Mouse (Mus musculus): ENCODE data around the gene Naa16.
A peak's percentile ranks its signal among the peaks of the same experiment; 100 is the strongest.

Naa16 gene

DNA sequence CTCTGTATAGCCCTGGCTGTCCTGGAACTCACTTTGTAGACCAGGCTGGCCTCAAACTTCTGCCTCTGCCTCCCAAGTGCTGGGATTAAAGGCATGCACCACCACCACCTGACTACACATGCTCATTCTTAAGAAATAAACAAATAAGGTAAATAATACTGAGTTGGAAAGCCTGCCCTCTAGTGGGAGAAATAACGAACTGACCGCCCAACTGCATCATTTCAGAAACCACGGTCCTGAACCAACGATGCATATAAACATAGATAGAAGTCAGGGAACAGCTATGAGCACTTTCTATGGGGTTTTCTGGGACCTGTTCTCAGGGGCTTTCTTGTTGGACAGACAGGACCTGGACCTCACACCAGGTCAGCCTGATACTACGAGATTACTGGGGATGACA is 63.5 kb downstream of the Naa16 start:
- peak; percentile 59 to 73 for DNase-seq

DNA sequence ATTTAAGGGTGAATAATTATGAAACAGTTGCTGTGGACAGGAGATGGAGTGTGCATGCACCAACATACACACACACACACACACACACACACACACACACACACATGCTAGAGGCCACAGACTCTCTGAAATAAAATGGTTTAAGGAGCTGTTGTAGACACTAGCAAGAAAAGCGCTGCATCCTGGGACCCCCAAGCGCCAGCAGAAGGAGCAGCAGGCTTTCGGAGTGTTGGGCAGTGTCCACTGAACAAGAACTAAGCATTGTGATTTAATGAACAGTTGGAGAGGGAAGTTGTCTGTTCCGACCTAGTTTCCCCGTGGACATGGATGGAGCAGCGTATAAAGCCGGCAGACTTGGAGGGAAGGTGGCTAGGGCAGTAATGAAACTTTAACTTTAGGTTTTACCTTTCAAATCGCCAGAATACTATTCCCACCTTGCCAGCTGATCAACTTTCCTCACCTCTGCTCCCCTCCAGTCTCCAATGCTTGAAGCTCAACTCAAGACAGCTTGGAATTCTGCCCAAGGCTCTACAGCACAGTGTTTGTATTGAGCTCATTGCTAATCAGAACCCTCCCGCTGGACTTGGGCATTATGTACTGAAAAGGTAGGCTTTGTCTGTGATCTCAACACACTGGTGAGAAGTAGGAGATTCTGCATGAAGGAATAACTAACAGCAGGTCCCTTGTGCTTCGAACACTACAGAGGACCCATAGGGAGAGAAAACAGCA is 66.3 kb downstream of the Naa16 start:
- DNase-seq: peak; percentile 40 to 49

DNA sequence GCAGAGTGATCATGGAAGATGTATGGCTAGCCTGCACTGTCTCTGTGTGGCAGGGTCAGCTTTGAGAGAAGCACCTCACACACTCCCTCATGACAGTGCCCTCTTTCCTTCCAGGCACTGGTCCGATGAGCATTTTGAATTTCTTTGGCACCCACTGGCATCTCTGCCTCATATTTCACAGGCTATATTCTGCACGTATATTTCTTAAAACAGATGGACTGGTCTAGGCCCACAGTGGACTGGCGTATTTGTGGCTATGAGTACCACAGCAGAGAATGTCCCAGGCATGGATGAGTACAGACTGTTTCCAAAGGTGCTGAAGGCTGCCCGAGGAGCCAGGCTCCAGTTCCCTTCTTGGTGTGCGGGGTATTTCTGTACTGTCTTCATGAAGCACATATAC is 68.7 kb downstream of the Naa16 start:
- DNase-seq: no peak

DNA sequence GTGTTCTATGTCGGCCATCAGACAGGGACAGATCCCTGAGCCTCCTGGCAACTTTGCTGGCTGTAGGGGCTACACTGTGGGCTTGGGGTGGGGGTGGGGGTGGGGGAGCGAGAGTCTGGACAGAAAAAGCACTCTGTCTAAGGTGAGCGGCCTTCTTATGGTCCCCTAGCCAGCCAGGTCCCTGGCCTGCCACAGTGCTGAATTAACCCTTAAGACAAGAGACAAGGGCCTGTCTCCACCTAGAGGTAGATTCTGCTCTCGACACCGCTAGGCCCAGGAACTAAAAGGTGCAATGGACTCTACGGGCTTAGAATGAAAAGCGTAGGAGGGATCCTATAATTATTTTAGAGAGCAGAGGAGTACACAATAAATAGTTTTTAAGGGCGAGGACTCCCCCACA is 69.4 kb downstream of the Naa16 start:
- DNase-seq: peak; percentile 74 to 77

DNA sequence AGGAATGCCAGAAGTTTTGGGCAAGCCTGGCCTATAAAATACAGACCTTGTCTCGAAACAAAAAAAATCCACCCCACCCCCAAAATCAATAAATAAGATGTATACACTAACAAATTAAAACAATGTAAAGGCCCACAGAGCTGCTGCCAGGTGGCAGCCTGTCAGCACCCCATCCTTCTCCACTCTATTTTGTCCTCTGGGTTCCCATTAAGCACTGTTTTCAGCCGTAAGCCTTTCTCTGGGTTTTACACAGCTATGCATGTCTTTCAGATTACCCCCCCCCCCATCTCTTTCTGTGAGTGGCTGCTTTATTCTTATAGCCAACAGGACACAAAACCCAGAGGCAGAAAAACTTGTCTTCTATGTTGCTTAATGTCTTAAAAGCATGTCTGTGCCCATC is 73.0 kb downstream of the Naa16 start:
- no peak for DNase-seq

DNA sequence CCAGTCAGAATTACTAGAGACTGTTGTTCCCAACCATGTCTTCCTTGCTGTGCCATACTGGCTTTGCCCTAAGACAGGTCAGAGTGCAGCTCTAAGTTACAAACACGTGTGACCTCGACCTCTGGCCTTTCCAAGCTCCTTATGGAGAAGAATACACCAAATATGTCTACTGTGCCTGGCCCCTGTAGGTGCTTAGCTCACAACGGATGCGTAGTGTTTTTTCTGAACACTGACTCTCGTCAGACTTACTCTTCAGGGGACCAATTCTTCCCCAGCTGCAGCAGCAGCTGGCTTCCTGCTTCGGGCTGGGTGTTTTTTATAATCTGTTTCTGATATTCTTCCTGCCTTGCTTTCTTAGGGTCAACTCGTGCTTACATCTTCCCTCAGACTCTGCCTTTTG is 74.7 kb downstream of the Naa16 start:
- DNase-seq: no peak

DNA sequence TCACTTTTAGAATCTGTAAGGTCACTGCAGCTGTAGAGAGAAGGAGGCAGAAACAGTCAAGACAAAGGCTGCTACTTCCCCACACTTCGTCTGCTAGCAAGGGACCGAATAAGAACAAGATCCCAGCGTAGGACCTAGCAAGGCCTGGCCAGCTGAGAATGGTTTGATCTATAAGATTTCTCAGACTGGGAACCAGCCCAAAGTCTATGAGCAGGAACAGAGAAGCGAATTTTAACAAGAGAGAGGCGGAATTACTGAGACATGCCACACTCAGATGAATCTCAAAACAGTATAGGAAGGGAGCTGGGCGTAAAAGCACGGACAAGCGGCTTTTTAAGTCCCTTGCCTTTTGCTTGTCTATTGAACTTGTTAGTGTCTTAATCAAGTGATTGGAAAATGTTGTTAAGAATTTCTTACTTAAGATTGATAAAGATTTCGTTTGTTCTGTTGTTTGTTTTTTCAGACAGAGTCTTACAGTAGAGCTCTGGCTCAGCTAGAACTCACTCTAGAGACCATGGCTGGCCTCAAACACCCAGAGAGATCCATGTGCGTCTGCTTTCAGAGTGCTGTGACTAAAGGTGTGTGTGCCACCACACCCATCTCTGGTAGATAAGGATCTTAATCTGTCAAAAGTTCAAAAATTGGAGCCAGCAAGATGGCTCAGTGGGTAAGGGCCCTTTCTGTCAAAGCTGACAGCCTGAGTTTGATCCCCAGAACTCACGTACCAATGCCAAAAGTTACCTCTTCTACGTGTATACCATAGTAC is 76.2 kb downstream of the Naa16 start:
- DNase-seq: no peak

DNA sequence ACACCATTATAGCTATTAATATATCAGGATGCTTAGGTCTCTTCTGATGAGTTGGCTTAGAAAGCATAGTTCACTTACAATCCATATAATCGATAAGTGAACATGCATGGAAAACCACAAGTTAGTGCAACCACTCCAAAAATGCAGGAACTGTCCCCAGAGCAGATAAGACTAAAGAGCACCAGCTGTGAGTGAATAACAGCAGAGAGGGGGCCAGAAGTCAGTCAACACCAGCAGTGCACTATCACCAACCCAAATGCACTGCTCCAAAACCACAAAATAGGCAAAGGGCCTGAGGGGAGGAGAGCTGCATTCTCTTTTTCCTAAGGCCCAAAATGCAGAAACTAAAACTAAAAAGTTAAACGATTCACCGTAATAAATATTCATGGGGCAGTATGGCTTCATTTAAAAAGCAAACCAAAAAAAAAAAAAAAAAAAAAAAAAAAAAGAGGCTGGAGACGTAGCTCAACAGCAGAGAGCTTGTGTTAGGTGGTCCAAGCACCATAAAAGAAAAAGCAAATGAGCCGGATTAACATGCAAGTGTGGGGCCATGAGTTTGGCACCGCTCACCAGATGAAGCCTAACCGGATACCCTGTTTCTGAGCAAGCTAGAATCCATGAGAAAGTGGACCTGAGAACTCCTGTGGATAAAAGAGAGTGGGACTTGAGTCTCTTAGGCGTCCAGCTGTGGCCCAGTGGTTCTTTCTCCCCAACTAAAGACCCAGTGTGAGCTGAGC is 77.0 kb downstream of the Naa16 start:
- DNase-seq: no peak

DNA sequence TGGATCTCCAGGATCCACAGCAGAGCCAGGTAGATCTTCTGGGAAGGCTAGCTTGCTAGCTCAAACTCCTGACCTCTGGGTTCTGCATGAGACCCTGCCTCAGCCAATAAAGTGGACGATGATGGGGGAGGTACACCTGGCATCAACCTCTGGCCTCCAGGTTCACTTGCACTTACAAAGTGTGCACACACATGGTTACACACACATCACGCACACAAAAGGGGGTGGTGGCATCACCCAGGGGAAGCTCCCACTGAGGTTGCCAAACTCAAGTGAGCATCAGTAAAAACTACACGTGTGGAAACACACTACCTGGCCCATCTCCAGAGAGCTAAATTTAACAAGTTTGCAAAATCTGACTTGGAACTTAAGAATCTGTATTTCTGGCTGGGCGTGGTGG is 77.9 kb downstream of the Naa16 start:
- DNase-seq: no peak

DNA sequence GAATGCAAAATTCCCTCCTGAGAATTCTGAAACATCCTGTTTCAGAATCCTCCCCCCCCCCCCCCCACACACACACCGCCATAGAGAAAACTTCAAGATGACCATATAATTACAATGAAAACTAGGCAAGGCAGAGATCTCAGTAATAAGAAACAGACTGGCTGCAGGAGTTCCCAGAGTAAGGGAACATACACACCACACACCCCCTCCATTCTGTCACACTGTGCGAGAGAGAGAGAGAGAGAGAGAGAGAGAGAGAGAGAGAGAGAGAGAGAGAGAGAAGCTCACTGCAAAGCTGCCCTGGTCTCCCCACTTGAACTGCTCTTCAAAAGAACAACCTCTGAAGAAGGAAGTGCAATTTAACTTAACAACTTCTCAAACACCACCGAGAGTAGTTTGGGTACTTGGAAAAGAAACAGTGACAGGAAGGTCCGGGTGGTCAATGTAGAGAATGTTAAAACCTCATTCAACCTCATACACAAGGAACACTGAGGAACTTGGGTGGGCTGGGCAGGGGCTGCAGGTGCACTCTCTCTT is 78.6 kb downstream of the Naa16 start:
- DNase-seq: no peak

DNA sequence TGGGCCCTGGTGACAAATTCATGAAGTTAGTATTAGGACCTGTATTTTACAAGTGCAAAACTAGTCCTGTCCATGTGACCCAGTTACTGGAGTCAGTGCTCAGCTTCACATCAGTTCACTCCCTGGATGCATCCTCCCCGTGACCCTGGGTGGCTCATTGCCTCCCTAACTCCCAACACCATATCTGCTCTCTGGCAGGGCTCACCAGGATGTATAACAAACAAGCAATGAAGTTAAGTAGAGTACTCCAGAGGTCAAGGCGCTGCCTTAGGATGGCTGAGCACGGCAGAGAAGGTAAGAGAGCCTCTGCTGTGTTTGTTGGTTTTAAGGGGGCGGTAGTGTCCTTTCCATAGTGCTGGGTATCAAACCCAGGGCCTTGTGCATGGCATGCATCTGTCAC is 81.5 kb downstream of the Naa16 start:
- no peak for DNase-seq

DNA sequence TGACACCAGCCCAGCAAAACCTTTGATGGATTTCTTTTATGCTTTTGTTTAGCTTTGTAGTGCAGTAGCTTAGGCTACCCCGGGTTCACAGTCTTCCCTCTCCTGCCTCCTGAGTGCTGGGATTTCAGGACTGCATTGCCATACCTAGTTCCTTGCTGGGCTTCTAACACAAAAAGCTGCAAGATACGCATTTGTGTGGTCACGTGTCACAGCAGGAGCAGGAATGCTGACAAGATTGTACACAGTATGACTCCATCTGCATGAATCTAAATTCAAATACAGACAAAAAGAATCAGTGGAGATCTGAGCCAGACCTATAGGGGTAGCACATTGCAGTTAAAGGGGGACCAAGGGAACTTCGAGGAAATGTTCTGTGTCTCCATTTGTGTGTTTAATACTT is 82.2 kb downstream of the Naa16 start:
- peak in 1 of 2 experiments; percentile 59 for DNase-seq

DNA sequence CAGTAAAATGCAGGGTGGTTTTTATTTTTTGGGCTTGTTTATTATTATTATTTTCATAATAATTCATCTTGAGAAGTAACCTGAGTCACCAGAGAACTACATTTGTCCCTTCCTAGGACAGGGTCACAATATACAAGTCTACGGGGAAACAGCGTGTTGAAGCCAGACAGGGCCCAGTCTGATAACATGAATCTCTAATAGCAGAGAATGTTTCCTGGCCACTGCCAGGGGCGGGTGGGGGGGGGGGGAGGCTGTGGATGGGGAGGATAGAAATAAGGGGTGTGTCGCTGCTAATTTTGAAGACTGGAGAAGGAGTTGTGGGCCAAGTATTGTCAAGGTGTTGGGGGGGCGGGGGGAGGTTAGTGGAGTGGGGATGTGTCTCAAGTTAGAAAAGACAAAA is 82.7 kb downstream of the Naa16 start:
- DNase-seq: no peak

DNA sequence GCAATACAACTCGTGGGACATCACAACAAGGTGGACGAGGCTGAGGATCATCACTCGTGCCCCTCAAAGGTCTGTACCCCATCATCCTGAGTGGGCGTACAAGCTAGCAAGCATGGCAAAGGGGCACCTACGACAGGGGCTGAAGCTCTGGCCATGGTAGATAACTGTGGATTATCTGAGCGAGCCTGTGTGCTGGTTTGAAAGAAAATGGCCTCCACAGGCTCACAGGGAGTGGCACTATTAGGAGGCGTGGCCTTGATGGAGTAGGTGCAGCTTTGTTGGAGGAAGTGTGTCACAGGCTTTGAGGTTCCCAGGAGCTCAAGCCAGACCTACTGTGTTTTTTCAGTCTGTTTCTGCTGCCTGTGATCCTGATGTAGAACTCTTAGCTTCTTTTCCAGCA is 83.4 kb downstream of the Naa16 start:
- DNase-seq: no peak

DNA sequence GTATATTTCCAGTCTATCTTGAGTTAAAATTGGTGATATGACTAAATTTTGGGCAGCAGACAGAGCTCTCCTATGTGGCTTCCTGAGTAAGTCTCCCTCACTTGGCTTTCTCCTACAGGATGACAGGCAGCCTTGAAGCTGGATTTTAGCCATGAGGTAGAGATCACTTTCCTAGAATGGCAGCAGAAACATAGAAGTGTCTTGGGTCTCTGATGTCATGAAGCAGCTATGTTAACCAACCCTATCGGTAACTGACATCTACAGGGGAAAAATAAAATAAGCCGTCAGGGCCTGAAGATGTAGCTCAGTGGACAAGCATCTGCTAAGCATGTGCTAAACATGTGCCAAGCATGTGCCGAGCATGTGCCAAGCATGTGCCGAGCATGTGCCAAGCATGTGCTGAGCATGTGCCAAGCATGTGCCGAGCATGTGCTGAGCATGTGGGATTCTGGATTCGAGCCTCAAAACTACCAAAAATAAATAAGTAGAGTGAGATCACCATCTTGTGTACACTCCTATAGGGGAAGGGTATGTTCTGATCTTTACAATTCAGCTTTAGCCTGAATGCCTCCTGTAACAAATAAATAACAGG is 85.6 kb downstream of the Naa16 start:
- DNase-seq: no peak

DNA sequence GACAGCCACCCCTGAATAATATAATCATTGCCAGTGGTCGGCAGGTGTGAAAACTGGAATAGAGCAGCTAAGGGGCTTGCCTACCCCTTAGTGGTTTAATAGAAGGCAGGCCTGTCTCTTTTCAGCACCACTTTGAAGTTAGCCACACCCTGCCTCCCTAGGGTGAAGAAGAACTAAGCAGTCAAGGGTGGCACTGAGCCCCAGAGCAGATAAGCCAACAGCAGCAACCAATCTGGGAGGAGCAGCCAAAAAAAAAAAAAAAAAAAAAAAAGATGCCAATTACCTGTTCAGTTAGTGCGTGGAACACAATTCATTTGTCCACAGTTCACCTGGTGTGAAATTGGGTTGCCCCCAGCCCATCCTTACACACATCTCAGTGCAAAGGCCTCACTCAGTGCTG is 87.4 kb downstream of the Naa16 start:
- no peak for DNase-seq

DNA sequence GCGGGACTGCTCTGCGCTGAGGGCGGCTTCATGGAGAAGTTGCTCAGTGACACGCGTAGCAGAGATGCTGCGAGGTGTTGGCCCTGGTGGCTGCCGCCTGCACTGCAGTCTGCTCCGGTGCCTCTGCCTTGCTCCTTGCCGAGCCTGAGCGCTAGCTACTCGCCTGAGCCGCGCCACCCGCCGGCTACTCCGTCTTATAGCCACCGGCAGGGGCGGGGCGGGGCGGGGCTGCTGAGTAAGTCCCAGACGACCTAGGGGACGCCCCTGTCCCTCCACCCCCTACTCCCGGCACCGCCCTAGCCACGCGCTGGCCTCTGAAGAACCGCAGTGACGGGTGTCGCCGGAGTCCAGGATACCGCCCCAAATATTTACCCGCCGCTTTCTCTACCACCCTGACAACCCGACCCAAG is 89.1 kb downstream of the Naa16 start, which contains the start of gene Rgcc:
Gene Rgcc (minus strand): TSS at position 180 of the 410 bp plus-strand sequence.
- peak; percentile 98 for DNase-seq

DNA sequence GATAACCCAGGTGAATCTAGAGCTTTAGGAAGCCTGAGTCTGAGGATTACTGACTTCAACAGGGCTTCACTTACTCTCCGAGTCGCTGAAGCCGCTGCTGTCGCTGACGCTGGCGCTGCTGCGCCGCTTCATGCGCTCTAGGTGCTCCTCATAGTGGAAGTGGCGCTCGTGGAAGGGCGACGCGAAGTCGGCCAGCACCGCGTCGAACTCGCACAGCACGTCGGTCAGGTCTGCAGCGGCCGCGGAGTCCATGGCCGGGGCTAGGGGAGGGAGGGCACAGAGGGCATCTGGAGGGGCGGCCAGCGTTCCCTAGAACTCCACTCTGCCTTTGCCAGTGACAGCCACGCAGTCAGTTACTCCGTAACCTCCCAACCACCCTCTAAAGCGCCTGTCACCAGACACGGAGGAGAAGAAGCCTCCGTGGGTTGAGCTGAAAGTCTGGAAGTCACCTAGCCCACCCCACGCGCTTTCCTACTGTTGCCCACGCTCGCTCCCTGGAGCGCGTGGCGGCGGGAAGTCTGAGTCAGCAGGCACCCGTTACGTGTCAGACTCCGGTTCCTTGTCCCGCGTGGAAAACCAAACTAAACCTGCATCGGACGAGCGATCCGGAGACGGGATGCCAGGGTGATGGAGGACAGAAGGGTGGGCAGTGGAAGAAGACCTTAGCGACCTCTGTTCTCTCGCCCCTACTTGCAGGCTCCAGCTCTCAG is 89.8 kb downstream of the Naa16 start:
- peak; percentile 48 to 56 for DNase-seq

DNA sequence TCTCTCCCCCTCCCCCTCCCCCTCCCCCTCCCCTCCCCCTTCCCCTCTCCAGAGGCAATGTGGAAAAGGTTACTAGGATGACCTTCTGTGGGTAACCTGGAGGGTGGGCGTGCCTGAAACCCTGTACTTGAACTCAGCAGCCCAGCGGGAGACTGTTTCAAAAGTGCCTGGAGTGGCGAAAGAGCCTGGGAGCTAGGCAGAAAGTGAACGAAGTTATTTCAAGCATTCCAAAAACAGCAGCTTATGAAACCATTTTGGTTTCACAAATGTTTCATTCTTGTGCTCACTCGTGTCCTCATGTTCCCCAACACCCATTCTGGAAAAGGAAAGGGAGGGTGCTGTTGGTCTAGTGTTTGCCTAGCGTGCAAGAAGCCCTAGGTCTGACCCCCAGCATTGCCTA is 90.8 kb downstream of the Naa16 start:
- no peak for DNase-seq

DNA sequence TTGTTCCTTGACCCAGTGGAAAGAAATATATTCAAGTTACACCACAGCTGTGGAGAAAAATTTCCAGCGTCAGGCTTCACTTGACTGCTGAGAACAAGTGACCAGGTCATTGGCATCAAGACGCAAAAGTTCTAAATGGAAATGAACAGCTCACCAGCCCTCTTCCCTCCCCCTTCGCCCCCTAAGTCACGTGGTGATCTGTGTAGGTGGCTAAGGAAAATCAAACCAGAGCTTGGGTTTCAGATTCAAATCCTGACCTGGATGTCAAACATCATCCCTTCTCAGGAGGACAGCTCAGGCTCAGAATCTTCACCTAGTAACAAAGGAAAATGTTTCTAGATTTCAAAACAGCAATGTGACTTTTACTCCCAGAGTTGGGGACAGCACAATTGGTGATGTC is 91.3 kb downstream of the Naa16 start:
- DNase-seq: no peak

DNA sequence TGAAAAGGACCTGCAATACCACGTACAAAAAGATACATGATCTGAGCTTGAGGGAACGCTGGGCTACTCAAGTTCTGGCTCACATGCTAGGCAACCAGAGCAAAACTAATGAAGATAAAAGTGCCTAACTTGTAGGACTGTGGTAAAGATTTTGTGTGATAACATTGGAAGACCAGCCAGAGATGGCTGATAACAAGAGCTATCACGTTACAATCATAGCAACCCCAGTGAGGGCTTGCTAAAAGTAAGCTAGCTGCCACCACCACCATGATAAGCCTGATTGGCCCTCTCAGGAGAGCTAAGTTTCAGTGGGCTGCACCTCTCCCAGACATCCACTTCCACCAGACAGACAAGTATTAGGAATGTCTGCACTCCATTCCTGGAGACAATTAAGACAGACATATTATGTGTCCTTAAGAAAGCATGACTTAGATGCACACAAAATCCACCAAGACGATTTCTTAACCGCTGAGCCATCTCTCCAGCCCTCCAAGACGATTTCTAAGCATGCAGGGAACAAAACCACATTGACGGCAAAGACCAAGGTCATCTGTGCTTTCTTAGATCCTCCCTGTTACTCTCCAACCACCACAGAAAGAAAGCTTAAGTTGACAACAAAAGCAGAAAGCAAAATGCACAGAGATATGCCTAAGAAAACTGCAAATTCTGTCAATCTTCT is 92.1 kb downstream of the Naa16 start:
- no peak for DNase-seq

DNA sequence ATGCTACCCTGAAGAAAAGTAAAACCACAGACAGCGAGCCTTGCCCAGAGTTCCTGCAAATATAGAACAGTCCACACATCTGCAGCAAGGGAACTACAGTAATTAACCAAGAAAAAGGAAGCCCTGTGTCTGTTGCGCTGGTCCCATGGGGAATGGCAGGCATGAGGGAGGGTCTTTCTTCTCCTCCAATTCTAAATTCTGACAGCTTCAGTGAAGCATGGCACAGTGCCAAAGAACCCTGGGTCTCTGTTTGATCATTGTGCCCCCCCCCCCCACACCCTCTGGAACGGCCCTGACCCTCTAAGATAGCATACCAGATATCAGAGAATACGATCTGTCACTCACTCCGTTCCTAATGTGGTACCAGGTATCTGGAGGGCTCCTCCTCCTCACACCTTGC is 93.7 kb downstream of the Naa16 start:
- DNase-seq: peak; percentile 46 to 52
